Mouse (Mus musculus) olfactory bulb, adult 2 months (tissue): Measurements from ENCODE around the gene Eno2.

Source experiments
- CTCF ChIP-seq: fragments of 200-500 bp; IDR thresholded peaks from 2 replicates; pipeline ENCODE4 v1.5.1; 2012; ENCODE audit warnings: low read depth, mild to moderate bottlenecking, low read length, moderate library complexity; ENCODE audit not compliant: insufficient read depth
- POLR2A ChIP-seq: fragments of 200-500 bp; IDR thresholded peaks from 2 replicates; pipeline ENCODE4 v1.6.1; 2012; ENCODE audit warnings: mild to moderate bottlenecking, low read depth, low read length, moderate library complexity; ENCODE audit not compliant: insufficient read depth

DNA sequence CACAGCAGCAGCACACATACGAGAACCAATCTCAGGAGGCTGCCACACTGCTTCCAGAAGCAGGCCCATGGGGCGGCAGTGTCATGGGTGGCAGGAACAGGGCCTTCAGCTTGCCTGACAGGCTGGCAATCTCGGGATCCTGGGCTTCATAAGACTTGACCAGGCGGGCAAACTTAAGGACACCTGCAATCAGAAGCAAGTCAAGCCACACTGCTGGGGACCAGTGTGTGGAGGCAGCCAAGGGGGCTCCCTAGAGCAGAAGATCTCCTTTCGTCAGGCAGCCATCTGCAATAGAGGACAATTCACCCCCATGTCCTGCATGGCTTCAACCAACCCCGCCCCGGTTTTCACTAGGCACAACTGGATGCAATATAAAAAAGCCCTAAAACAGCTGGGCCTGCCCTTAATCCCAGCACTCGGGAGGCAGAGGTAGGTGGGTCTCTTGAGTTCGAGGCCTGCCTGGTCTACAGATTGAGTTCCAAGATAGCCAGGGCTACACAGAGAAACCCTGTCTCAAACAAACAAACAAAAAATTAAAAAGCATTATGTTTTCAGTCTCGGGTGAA lies 30.2 kb downstream of the Eno2 start:
- TF ChIP-seq CTCF, result no peak
- TF ChIP-seq POLR2A, result no peak
